12 mouse cellular contexts compared by ENCODE assay signal in genomic region chr12:118377898-118378297, GRCm38 (mm10).
"Had no signal": no experiment of that assay in that cellular context is flagged by ENCODE, and none has a peak within 500 bp of the region (broad histone marks: within the 10 kb centered on the region; RNA-seq: fewer than 3 reads in every experiment).

No protein-coding gene starts in this region.

- ATAC-seq: midbrain, embryonic 15.5 days had no signal

- H3K9ac ChIP-seq: liver, embryonic 13.5 days; midbrain, embryonic 12.5 days; midbrain, embryonic 15.5 days; neural tube, embryonic 13.5 days; stomach, embryonic 15.5 days had no signal

- H3K27ac ChIP-seq: left cerebral cortex, adult 2 months; liver, embryonic 13.5 days; midbrain, embryonic 12.5 days; midbrain, embryonic 15.5 days; neural tube, embryonic 13.5 days; stomach, embryonic 15.5 days had no signal

- H3K27me3 ChIP-seq: liver, embryonic 13.5 days; midbrain, embryonic 12.5 days; midbrain, embryonic 15.5 days; neural tube, embryonic 13.5 days; stomach, embryonic 15.5 days had no signal

- DNase-seq: kidney, postnatal 10 days; kidney, postnatal 36 days; layer of hippocampus, postnatal 36 days; liver, embryonic 13.5 days; lung, adult 2 months; retina, postnatal 1 day; right cerebral cortex, postnatal 25 days had no signal

- H3K4me2 ChIP-seq: liver, embryonic 13.5 days; midbrain, embryonic 12.5 days; midbrain, embryonic 15.5 days; neural tube, embryonic 13.5 days; stomach, embryonic 15.5 days had no signal

- H3K4me1 ChIP-seq: midbrain, embryonic 12.5 days; midbrain, embryonic 15.5 days; neural tube, embryonic 13.5 days; stomach, embryonic 15.5 days had no signal

- H3K36me3 ChIP-seq: liver, embryonic 13.5 days; midbrain, embryonic 12.5 days; midbrain, embryonic 15.5 days; neural tube, embryonic 13.5 days; stomach, embryonic 15.5 days had no signal

- H3K4me3 ChIP-seq: left cerebral cortex, adult 2 months; liver, embryonic 13.5 days; midbrain, embryonic 12.5 days; midbrain, embryonic 15.5 days; neural tube, embryonic 13.5 days; stomach, embryonic 15.5 days had no signal

- H3K9me3 ChIP-seq: liver, embryonic 13.5 days; midbrain, embryonic 12.5 days; midbrain, embryonic 15.5 days; neural tube, embryonic 13.5 days; stomach, embryonic 15.5 days had no signal
